Mouse (Mus musculus) liver, embryonic 14.5 days (tissue): ENCODE results near the gene Kcnj16. TPM values are rescaled to one million over a fixed set of nuclear protein-coding genes. Genes with fewer than 3 reads are reported as not detected.

Experiments used
- ATAC-seq: fragments of 200-750 bp; cut with Nextera tagmentation; 2 replicates; pipeline ENCODE4 v1.8.0; 2017; ENCODE audit warnings: moderate number of reproducible peaks, mild to moderate bottlenecking, moderate library complexity; ENCODE audit not compliant: insufficient read depth
- DNase-seq, 3 experiments: peaks; one replicate each; pipeline ENCODE4 v3.0.0-alpha.2; 2012 to 2013; ENCODE audit warnings: low read depth in 3 of 3, low spot score in 3 of 3
- H3K27ac ChIP-seq: fragments of 300-500 bp; sonication (generic); 2 replicates; pipeline ENCODE4 v1.5.1; 2014; ENCODE audit warnings: moderate library complexity, mild to moderate bottlenecking, control low read depth, inconsistent platforms
- H3K27me3 ChIP-seq: fragments of 300-500 bp; sonication (generic); 2 replicates; pipeline ENCODE4 v1.6.1; 2014; ENCODE audit warnings: mild to moderate bottlenecking, low read length, moderate library complexity; ENCODE audit not compliant: control insufficient read depth, insufficient read depth
- H3K36me3 ChIP-seq: fragments of 300-500 bp; sonication (generic); replicated peaks from 2 replicates; pipeline ENCODE4 v1.6.1; 2014; ENCODE audit warnings: low read depth; ENCODE audit not compliant: control insufficient read depth, insufficient read depth
- H3K4me1 ChIP-seq, 2 experiments: fragments of 200-500 bp in 1 of 2; fragments of 300-500 bp in 1 of 2; sonication (generic) in 1 of 2; replicated peaks; 2 replicates each; pipeline ENCODE4 v1.6.1; 2012 to 2014; ENCODE audit warnings: antibody characterized with exemption in 1 of 2, inconsistent platforms in 1 of 2, low read length in 1 of 2; ENCODE audit not compliant: control insufficient read depth in 2 of 2, insufficient read depth in 2 of 2
- H3K4me2 ChIP-seq: fragments of 300-500 bp; sonication (generic); 2 replicates; pipeline ENCODE4 v1.6.1; 2014; ENCODE audit warnings: low read depth, mild to moderate bottlenecking, control low read depth, moderate library complexity
- H3K4me3 ChIP-seq, 2 experiments: fragments of 200-500 bp in 1 of 2; fragments of 300-500 bp in 1 of 2; sonication (generic) in 1 of 2; 2 replicates each; pipeline ENCODE4 v1.5.1; 2012 to 2014; ENCODE audit warnings: low read depth in 2 of 2, low read length in 2 of 2, mild to moderate bottlenecking in 2 of 2, control low read depth in 1 of 2, inconsistent platforms in 1 of 2, moderate library complexity in 1 of 2; ENCODE audit not compliant: insufficient read depth in 1 of 2
- H3K9ac ChIP-seq: fragments of 300-500 bp; sonication (generic); replicated peaks from 2 replicates; pipeline ENCODE4 v1.6.1; 2014; ENCODE audit warnings: mild to moderate bottlenecking, control low read depth, moderate library complexity
- H3K9me3 ChIP-seq: fragments of 300-500 bp; sonication (generic); 2 replicates; pipeline ENCODE4 v1.6.1; 2016; ENCODE audit warnings: low read length, mixed read lengths; ENCODE audit not compliant: control insufficient read depth
- CTCF ChIP-seq: IDR thresholded peaks from 2 replicates; pipeline ENCODE4 v1.5.1; 2016; ENCODE audit warnings: antibody characterized with exemption, low read depth, control low read depth
- EP300 ChIP-seq: IDR thresholded peaks from 2 replicates; pipeline ENCODE4 v1.6.1; 2016; ENCODE audit warnings: antibody characterized with exemption, low read depth
- WGBS: fragments of 180-500 bp; shearing (Covaris S2); extraction: QIAGEN DNeasy Blood & Tissue Kit; methylation state at CpG from one replicate; pipeline ENCODE4 v1.1.7; 2014; ENCODE audit not compliant: insufficient replicate concordance; 5-methylcytosine and 5-hydroxymethylcytosine counted together
- polyA plus RNA-seq, 2 experiments: library from polyadenylated mRNA; depleted of rRNA in 1 of 2; stranded (reverse) in 1 of 2; unstranded in 1 of 2; fragments of >200 nt; fragmentation: Nextera tagmentation in 1 of 2; extraction: Ambion mirVana in 1 of 2; gene quantifications; 2 replicates each; pipeline versions ENCODE4 v1.2.1 to v1.2.3; 2012 to 2014

Gene Kcnj16
- polyA plus RNA-seq (2012; rRNA removed) (0.01 and 0.06 TPM in 2 replicates), polyA plus RNA-seq (2014; fragmentation: Nextera tagmentation; extraction: Ambion mirVana) (not detected in 2 replicates)

DNA sequence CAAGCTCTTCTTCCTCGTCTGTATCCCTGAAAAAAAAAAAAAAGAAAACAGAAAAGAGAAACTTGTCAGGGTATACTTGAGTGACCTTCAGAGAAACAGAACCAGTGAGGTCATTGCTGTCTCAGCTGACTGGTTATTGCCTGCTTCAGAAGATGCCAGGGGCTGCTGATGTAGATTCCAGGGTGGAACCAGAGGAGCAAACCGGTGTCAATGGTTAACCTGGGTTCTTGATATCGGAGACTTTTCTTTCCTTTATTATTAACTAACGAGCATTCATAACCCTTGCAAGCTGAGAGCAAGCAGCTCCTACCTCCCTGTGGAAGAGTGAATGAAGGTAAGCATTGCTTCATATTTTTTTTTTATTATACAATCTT, at the start of gene Kcnj16:
Gene Kcnj16, plus strand, starts transcription at position 272 of the 374 bp plus-strand sequence.
- ATAC-seq = no peak
- TF ChIP-seq CTCF = no peak
- no peak for TF ChIP-seq EP300

DNA sequence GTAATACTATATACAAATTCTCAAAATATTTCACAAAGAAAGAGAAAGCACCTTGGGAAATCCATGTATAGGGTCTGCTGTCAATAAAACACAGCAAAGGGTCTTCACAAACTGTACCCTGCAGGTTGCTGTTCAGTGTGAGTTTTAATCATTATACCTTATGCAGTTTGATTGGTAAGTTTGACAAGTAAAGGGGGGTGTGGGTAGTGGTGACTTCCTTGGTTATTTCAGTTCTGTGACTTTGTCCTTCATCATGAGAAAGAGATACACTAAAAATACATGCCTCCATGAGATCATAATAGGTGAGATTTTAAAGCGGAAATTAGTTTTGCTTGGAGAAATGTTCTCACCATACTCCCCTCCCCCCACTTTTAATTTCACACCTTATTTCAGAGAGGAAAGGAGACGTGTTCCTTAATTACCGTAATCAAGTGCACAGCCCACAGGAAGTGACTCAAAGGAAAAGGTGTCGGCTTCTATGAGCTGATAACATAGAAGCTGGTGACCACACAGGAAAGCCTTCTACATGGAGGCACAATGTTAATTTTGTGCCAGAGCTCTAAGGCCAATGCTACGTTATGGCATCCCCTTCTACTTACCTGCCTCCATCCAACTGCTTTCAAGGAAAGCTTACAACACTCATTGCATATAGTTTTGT, 48.9 kb upstream of the Kcnj16 start:
- WGBS = 12% methylated on average over 5 of the region's 5 CpGs

More for the DNA sequence above, at the start of gene Kcnj16:
- WGBS = 62% methylated on average over 4 of the region's 4 CpGs
- no peaks in the 10 kb centered on the region for H3K9me3 ChIP-seq
- no peaks in the 10 kb centered on the region for H3K4me1 ChIP-seq
- H3K27me3 ChIP-seq = no peaks in the 10 kb centered on the region
- H3K36me3 ChIP-seq = no peaks in the 10 kb centered on the region
- no peak within 1 kb of the TSS for H3K4me3 ChIP-seq
- DNase-seq = no peak
- no peak within 1 kb of the TSS for H3K27ac ChIP-seq
- H3K9ac ChIP-seq = no peak within 1 kb of the TSS
- no peak within 1 kb of the TSS for H3K4me2 ChIP-seq

DNA sequence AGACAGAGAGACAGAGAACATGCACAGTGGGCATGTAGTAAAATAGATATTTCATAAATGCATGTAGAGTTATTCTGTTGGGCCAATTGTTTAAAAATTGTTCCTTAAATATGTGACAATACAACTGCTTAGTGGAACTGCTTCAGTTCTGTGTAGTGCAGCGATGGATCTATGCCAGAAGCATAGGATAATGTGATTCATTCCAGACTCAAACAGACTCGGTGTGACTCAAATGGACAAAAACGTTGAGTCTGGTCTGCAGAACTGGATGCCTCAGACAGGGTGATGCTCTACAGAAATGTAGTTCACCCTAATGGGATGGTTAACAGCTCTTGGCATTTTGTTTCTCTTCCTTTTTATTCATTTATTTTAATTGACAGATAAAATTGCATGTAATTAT, 32.1 kb upstream of the Kcnj16 start:
- H3K27me3 ChIP-seq = no peaks in the 10 kb centered on the region
- no peak for TF ChIP-seq EP300
- TF ChIP-seq CTCF = no peak
- H3K9ac ChIP-seq = no peak overlapping the region
- H3K36me3 ChIP-seq = no peaks in the 10 kb centered on the region
- H3K4me3 ChIP-seq = no peak overlapping the region
- DNase-seq (no peak), ATAC-seq (no peak)
- H3K27ac ChIP-seq = no peak overlapping the region
- H3K4me2 ChIP-seq = no peak overlapping the region
- no peaks in the 10 kb centered on the region for H3K4me1 ChIP-seq
- no peaks in the 10 kb centered on the region for H3K9me3 ChIP-seq
- WGBS = 46% methylated on average over 3 of the region's 3 CpGs

More for the DNA sequence above, 48.9 kb upstream of the Kcnj16 start:
- no peak overlapping the region for H3K27ac ChIP-seq
- H3K4me1 ChIP-seq = no peaks in the 10 kb centered on the region
- no peaks in the 10 kb centered on the region for H3K9me3 ChIP-seq
- no peak for ATAC-seq
- DNase-seq = no peak
- TF ChIP-seq CTCF (no peak), EP300 (no peak)
- no peaks in the 10 kb centered on the region for H3K27me3 ChIP-seq
- no peak overlapping the region for H3K9ac ChIP-seq
- no peak overlapping the region for H3K4me3 ChIP-seq
- no peak overlapping the region for H3K4me2 ChIP-seq
- H3K36me3 ChIP-seq = no peaks in the 10 kb centered on the region

DNA sequence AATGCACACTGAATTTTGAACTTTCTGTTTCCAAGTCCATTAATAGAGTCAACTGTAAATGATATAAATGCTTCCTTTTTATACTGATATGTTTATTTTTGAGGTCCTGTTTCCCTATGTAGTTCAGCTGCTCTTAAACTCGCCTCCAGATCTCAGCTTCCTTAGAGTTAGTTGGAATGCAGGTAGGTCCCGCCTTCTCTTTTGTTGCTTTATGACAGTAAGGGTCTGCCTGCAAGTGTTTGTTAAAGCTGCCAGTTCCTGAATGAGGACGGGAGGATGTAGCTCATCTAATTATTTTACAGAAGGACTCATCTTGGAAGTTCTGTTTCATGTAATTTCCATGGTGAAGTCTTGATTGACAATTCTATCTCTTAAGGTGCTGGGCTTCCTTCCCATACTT, 25.6 kb upstream of the Kcnj16 start:
- Histone ChIP-seq H3K9me3 (no peaks in the 10 kb centered on the region), H3K9ac (no peak overlapping the region), H3K4me1 (no peaks in the 10 kb centered on the region), H3K27me3 (no peaks in the 10 kb centered on the region), H3K27ac (no peak overlapping the region), H3K4me2 (no peak overlapping the region), H3K4me3 (no peak overlapping the region), H3K36me3 (no peaks in the 10 kb centered on the region)
- ATAC-seq (peak; percentile 13; the same call in 1 of the 2 replicates), DNase-seq (no peak)
- WGBS = 19% methylated on average over 3 of the region's 3 CpGs
- no peak for TF ChIP-seq EP300
- no peak for TF ChIP-seq CTCF

GRCm38 (mm10) chr11:110942695-110943135, 25.1 kb upstream of the Kcnj16 start:
- peak; percentile 35; the same call in 1 of the 2 replicates for ATAC-seq

More at GRCm38 (mm10) chr11:110942695-110943135, 25.1 kb upstream of the Kcnj16 start:
- no peak overlapping the region for H3K4me2 ChIP-seq
- no peak for DNase-seq
- H3K27me3 ChIP-seq = no peaks in the 10 kb centered on the region
- no peak overlapping the region for H3K27ac ChIP-seq
- TF ChIP-seq EP300 = no peak
- TF ChIP-seq CTCF = no peak
- 17% methylated on average over 6 of the region's 6 CpGs for WGBS
- H3K4me1 ChIP-seq = no peaks in the 10 kb centered on the region
- no peak overlapping the region for H3K4me3 ChIP-seq
- no peak overlapping the region for H3K9ac ChIP-seq
- H3K36me3 ChIP-seq = no peaks in the 10 kb centered on the region
- no peaks in the 10 kb centered on the region for H3K9me3 ChIP-seq
